In genomic region chr1:167692683-167693045, GRCm38 (mm10) we compare ENCODE assay signal across 12 mouse cellular contexts. TPM values are rescaled to one million over a fixed set of nuclear protein-coding genes. Genes with fewer than 3 reads are reported as not detected.
DNase-seq lines count a peak whose midpoint lies in the region; ATAC-seq lines count a peak whose summit lies in the region.
"Had no signal": no experiment of that assay in that cellular context is flagged by ENCODE, and none has a peak within 500 bp of the region (broad histone marks: within the 10 kb centered on the region; RNA-seq: fewer than 3 reads in every experiment).

No protein-coding gene starts in this region.

- peak; percentile 60 for DNase-seq in limb, embryonic 11.5 days (ENCODE audit: low spot score)
- DNase-seq in limb, embryonic 10.5 days (ENCODE audit: low spot score), result no peak
- peak; percentile 45 for DNase-seq in embryo, embryonic 9.5 days (ENCODE audit: extremely low spot score)
- no peak for DNase-seq in left cerebral cortex, adult 18-20 months (ENCODE audit: low spot score in 2 of 2)
- DNase-seq: kidney, postnatal 36 days; left cerebral cortex, postnatal 4 days; thymus, postnatal 36 days had no signal

- H3K27ac ChIP-seq in limb, embryonic 11.5 days (replicated peaks; ENCODE audit: low read depth, low read length), result no peak overlapping the region
- no peak overlapping the region for H3K27ac ChIP-seq in limb, embryonic 10.5 days
- H3K27ac ChIP-seq in hindbrain, embryonic 15.5 days (replicated peaks), result no peak overlapping the region
- H3K27ac ChIP-seq in neural tube, embryonic 12.5 days, result no peak overlapping the region
- H3K27ac ChIP-seq: lung, embryonic 15.5 days had no signal

- peaks cover 78% of the 10 kb centered on the region for H3K27me3 ChIP-seq in limb, embryonic 11.5 days (ENCODE audit: control insufficient read depth, insufficient read depth, low read length)
- peaks cover 99% of the 10 kb centered on the region for H3K27me3 ChIP-seq in limb, embryonic 10.5 days (ENCODE audit: low read depth, poor library complexity, severe bottlenecking)
- H3K27me3 ChIP-seq in hindbrain, embryonic 15.5 days, result peaks cover 74% of the 10 kb centered on the region
- peaks cover 88% of the 10 kb centered on the region for H3K27me3 ChIP-seq in neural tube, embryonic 12.5 days (replicated peaks)

- no peaks in the 10 kb centered on the region for H3K36me3 ChIP-seq in limb, embryonic 11.5 days (ENCODE audit: control insufficient read depth, insufficient read depth, low read length)
- no peaks in the 10 kb centered on the region for H3K36me3 ChIP-seq in limb, embryonic 10.5 days
- no peaks in the 10 kb centered on the region for H3K36me3 ChIP-seq in hindbrain, embryonic 15.5 days
- H3K36me3 ChIP-seq in neural tube, embryonic 12.5 days, result no peaks in the 10 kb centered on the region
- H3K36me3 ChIP-seq: lung, embryonic 15.5 days had no signal

- H3K4me1 ChIP-seq in limb, embryonic 11.5 days (ENCODE audit: control insufficient read depth, insufficient read depth, low read length), result peaks cover 10% of the 10 kb centered on the region; the same call in 1 of the 2 replicates
- H3K4me1 ChIP-seq in limb, embryonic 10.5 days, result peaks cover 29% of the 10 kb centered on the region
- H3K4me1 ChIP-seq in hindbrain, embryonic 15.5 days (replicated peaks), result peaks cover 25% of the 10 kb centered on the region
- peaks cover 24% of the 10 kb centered on the region for H3K4me1 ChIP-seq in neural tube, embryonic 12.5 days

- ATAC-seq in limb, embryonic 11.5 days (ENCODE audit: insufficient number of reproducible peaks, low FRiP score, low TSS enrichment, low read depth), result no peak
- no peak for ATAC-seq in hindbrain, embryonic 15.5 days (ENCODE audit: low FRiP score, low read depth)
- ATAC-seq in neural tube, embryonic 12.5 days (ENCODE audit: low FRiP score, low read depth), result no peak
- ATAC-seq in monocyte, adult 5-6 weeks (replicated peaks; ENCODE audit: insufficient number of reproducible peaks, low FRiP score, low TSS enrichment, poor library complexity, severe bottlenecking), result no peak

- no peak overlapping the region for H3K4me3 ChIP-seq in limb, embryonic 11.5 days (ENCODE audit: low read depth, low read length)
- no peak overlapping the region for H3K4me3 ChIP-seq in limb, embryonic 10.5 days
- no peak overlapping the region for H3K4me3 ChIP-seq in hindbrain, embryonic 15.5 days
- H3K4me3 ChIP-seq in neural tube, embryonic 12.5 days, result no peak overlapping the region

- H3K9ac ChIP-seq in limb, embryonic 11.5 days (ENCODE audit: low read length), result no peak overlapping the region
- H3K9ac ChIP-seq in hindbrain, embryonic 15.5 days, result no peak overlapping the region
- H3K9ac ChIP-seq in neural tube, embryonic 12.5 days, result no peak overlapping the region
- H3K9ac ChIP-seq: lung, embryonic 15.5 days had no signal

- WGBS in limb, embryonic 11.5 days, result under 1% methylated on average over 7 of the region's 7 CpGs
- under 1% methylated on average over 7 of the region's 7 CpGs for WGBS in limb, embryonic 10.5 days
- 2% methylated on average over 7 of the region's 7 CpGs for WGBS in hindbrain, embryonic 15.5 days
- under 1% methylated on average over 7 of the region's 7 CpGs for WGBS in neural tube, embryonic 12.5 days

- no peak overlapping the region for H3K4me2 ChIP-seq in limb, embryonic 11.5 days (ENCODE audit: low read depth, severe bottlenecking)
- H3K4me2 ChIP-seq in hindbrain, embryonic 15.5 days, result peak overlapping the region; percentile 7; the same call in 1 of the 2 replicates
- H3K4me2 ChIP-seq in neural tube, embryonic 12.5 days (replicated peaks), result 0 out of 2 replicates have a peak overlapping the region, but pooled peaks have one; percentile 40

- no peaks in the 10 kb centered on the region for H3K9me3 ChIP-seq in limb, embryonic 11.5 days (ENCODE audit: control insufficient read depth, low read length)
- H3K9me3 ChIP-seq in limb, embryonic 10.5 days (replicated peaks), result no peaks in the 10 kb centered on the region
- no peaks in the 10 kb centered on the region for H3K9me3 ChIP-seq in hindbrain, embryonic 15.5 days
- no peaks in the 10 kb centered on the region for H3K9me3 ChIP-seq in neural tube, embryonic 12.5 days
- H3K9me3 ChIP-seq: lung, embryonic 15.5 days had no signal

RNA-seq across cellular contexts. Expression of gene Lmx1a, which starts 3.6 kb away (rescaled TPM):
- 0.97 and 1.1 TPM in 2 replicates for polyA plus RNA-seq in limb, embryonic 11.5 days (2014; fragmentation: Nextera tagmentation; extraction: Ambion mirVana)
- 1.1 and 1.2 TPM in 2 replicates for polyA plus RNA-seq in limb, embryonic 10.5 days (2016; fragmentation: Nextera tagmentation; extraction: Ambion mirVana)
- 9.4 and 11.5 TPM in 2 replicates for polyA plus RNA-seq in hindbrain, embryonic 15.5 days (2015; fragmentation: Nextera tagmentation; extraction: Ambion mirVana)
- polyA plus RNA-seq in neural tube, embryonic 12.5 days (2016; fragmentation: Nextera tagmentation; extraction: Ambion mirVana), result 2.1 and 2.3 TPM in 2 replicates
- total RNA-seq in left cerebral cortex, adult 18-20 months (2021), result not detected
- total RNA-seq in monocyte, adult 5-6 weeks (2017), result not detected in 3 replicates
- total RNA-seq: hematopoietic stem cell, adult 5-6 weeks had no signal
- polyA plus RNA-seq: lung, embryonic 15.5 days had no signal

Comparison
In these comparisons a context has a peak if more than half of its experiments do, and no peak if none do; other contexts are left out.
1. DNase-seq: peak in limb, embryonic 11.5 days (single experiment) and embryo, embryonic 9.5 days (single experiment); none in limb, embryonic 10.5 days (single experiment) and left cerebral cortex, adult 18-20 months (0 of 2).